Comparison of ENCODE assay signal across 9 mouse cellular contexts in the genomic region with DNA sequence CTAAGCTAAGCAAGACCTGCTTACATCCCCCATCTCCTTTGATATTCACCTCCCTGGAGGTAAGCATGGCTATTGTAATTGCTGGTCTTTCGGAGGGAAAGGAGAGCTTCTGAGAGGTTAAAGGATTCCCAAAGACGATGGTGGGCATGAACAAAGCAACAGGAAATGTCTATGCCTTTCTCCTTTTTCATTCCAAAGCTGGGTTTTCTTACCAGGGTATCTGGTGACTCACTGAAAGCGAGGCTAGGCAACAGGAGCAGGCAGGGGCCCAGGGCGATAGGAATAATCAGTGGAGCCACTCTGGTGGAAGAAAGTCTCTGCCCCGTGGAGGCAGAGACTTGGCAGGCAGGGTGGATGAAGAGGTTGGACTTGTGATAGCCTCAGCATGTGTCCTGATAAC. TPM values are rescaled to one million over a fixed set of nuclear protein-coding genes. Genes with fewer than 3 reads are reported as not detected.
A peak's percentile ranks its signal among the peaks of the same experiment; 100 is the strongest.
DNase-seq lines count a peak whose midpoint lies in the region; ATAC-seq and TF ChIP-seq lines count a peak whose summit lies in the region.
"Had no signal": no experiment of that assay in that cellular context is flagged by ENCODE, and none has a peak within 500 bp of the region (broad histone marks: within the 10 kb centered on the region; RNA-seq: fewer than 3 reads in every experiment).

TSS of gene Rerg (minus strand) at position 272 of the 400 bp plus-strand sequence.

- H3K4me1 ChIP-seq in erythroblast, embryonic 14.5 days (ENCODE audit: control insufficient read depth): no peaks in the 10 kb centered on the region
- no peaks in the 10 kb centered on the region; the same call in 1 of the 2 replicates for H3K4me1 ChIP-seq in spleen, adult 2 months (ENCODE audit: control insufficient read depth, insufficient read depth, insufficient read length)
- 0 out of 2 replicates have a peak, but pooled peaks cover 4% of the 10 kb centered on the region for H3K4me1 ChIP-seq in limb, embryonic 11.5 days (ENCODE audit: control insufficient read depth, insufficient read depth, low read length)
- no peaks in the 10 kb centered on the region; the same call in 1 of the 2 replicates for H3K4me1 ChIP-seq in stomach, postnatal 0 days (replicated peaks; ENCODE audit: control insufficient read depth, insufficient read depth)

- no peaks in the 10 kb centered on the region for H3K36me3 ChIP-seq in erythroblast, embryonic 14.5 days (ENCODE audit: control insufficient read depth)
- H3K36me3 ChIP-seq in spleen, adult 2 months (ENCODE audit: control insufficient read depth, insufficient read depth, low read length): no peaks in the 10 kb centered on the region
- H3K36me3 ChIP-seq in limb, embryonic 11.5 days (ENCODE audit: control insufficient read depth, insufficient read depth, low read length): no peaks in the 10 kb centered on the region
- H3K36me3 ChIP-seq in stomach, postnatal 0 days (ENCODE audit: control insufficient read depth, insufficient read depth, low read length): no peaks in the 10 kb centered on the region

- peak within 1 kb of the TSS; percentile 98 for H3K4me2 ChIP-seq in limb, embryonic 11.5 days (ENCODE audit: low read depth, severe bottlenecking)
- peak within 1 kb of the TSS; percentile 78 for H3K4me2 ChIP-seq in stomach, postnatal 0 days (replicated peaks; ENCODE audit: low read depth)

- no peak for ATAC-seq in erythroblast, adult 5-6 weeks (replicated peaks; ENCODE audit: low FRiP score, poor library complexity, severe bottlenecking)
- no peak for ATAC-seq in limb, embryonic 11.5 days (ENCODE audit: insufficient number of reproducible peaks, low FRiP score, low TSS enrichment, low read depth)
- ATAC-seq in stomach, postnatal 0 days (ENCODE audit: low FRiP score, low TSS enrichment): no peak
- ATAC-seq in CD4-positive, CD25-positive, alpha-beta regulatory T cell, adult 4 months: no peak

- no peak for TF ChIP-seq POLR2A in spleen, adult 2 months (IDR thresholded peaks at IDR 0.05; ENCODE audit: low read depth, low read length)

- 88% methylated on average over 5 of the region's 5 CpGs for WGBS in spleen, adult 2 months
- 14% methylated on average over 5 of the region's 5 CpGs for WGBS in limb, embryonic 11.5 days
- WGBS in stomach, postnatal 0 days: 47% methylated on average over 5 of the region's 5 CpGs

- no peaks in the 10 kb centered on the region for H3K9me3 ChIP-seq in erythroblast, embryonic 14.5 days (ENCODE audit: control insufficient read depth, low read length)
- H3K9me3 ChIP-seq in limb, embryonic 11.5 days (ENCODE audit: control insufficient read depth, low read length): no peaks in the 10 kb centered on the region
- H3K9me3 ChIP-seq in stomach, postnatal 0 days (ENCODE audit: control insufficient read depth, low read length): no peaks in the 10 kb centered on the region

- no peak for TF ChIP-seq CTCF in spleen, adult 2 months (IDR thresholded peaks at IDR 0.05; ENCODE audit: extremely low read depth, insufficient read depth, insufficient read length, insufficient replicate concordance)
- no peak for TF ChIP-seq CTCF in stomach, postnatal 0 days (IDR thresholded peaks at IDR 0.05; ENCODE audit: low read depth)

- H3K4me3 ChIP-seq in erythroblast, embryonic 14.5 days (replicated peaks): peak within 1 kb of the TSS; percentile 3
- H3K4me3 ChIP-seq in spleen, adult 2 months (ENCODE audit: extremely low read depth, insufficient read depth, insufficient read length): peak within 1 kb of the TSS; percentile 24; the same call in 1 of the 2 replicates
- H3K4me3 ChIP-seq in limb, embryonic 11.5 days (ENCODE audit: low read depth, low read length): peak within 1 kb of the TSS; percentile 40
- H3K4me3 ChIP-seq in stomach, postnatal 0 days (ENCODE audit: low read depth, low read length): peak within 1 kb of the TSS; percentile 62

- no peak within 1 kb of the TSS for H3K27ac ChIP-seq in spleen, adult 2 months (ENCODE audit: insufficient read depth, low read length)
- H3K27ac ChIP-seq in limb, embryonic 11.5 days (replicated peaks; ENCODE audit: low read depth, low read length): no peak within 1 kb of the TSS
- peak within 1 kb of the TSS; percentile 73 for H3K27ac ChIP-seq in stomach, postnatal 0 days (replicated peaks)

- peak within 1 kb of the TSS; percentile 52 for H3K9ac ChIP-seq in limb, embryonic 11.5 days (ENCODE audit: low read length)
- peak within 1 kb of the TSS; percentile 85 for H3K9ac ChIP-seq in stomach, postnatal 0 days (ENCODE audit: low read length)

- TF ChIP-seq EP300 in stomach, postnatal 0 days (optimal IDR thresholded peaks at IDR 0.05): no peak

- peaks cover 13% of the 10 kb centered on the region for H3K27me3 ChIP-seq in erythroblast, embryonic 14.5 days (ENCODE audit: control insufficient read depth)
- H3K27me3 ChIP-seq in spleen, adult 2 months (ENCODE audit: control insufficient read depth, insufficient read depth, low read length): peaks cover 2% of the 10 kb centered on the region
- no peaks in the 10 kb centered on the region; the same call in 1 of the 2 replicates for H3K27me3 ChIP-seq in limb, embryonic 11.5 days (ENCODE audit: control insufficient read depth, insufficient read depth, low read length)
- H3K27me3 ChIP-seq in stomach, postnatal 0 days (ENCODE audit: control insufficient read depth, insufficient read depth, low read length): no peaks in the 10 kb centered on the region

- DNase-seq in spleen, adult 2 months (ENCODE audit: low read depth in 1 of 2, low spot score in 2 of 2): no peak
- no peak for DNase-seq in spleen, postnatal 14 days (ENCODE audit: low spot score in 2 of 2)
- no peak for DNase-seq in limb, embryonic 11.5 days (ENCODE audit: low spot score)
- no peak for DNase-seq in stomach, postnatal 0 days (ENCODE audit: low spot score)
- no peak for DNase-seq in ovary, adult 18-20 months (ENCODE audit: low spot score)

RNA-seq across cellular contexts. Expression of gene Rerg, which starts in this region (rescaled TPM):
- polyA plus RNA-seq in erythroblast, embryonic 14.5 days (2012): not detected in 2 replicates
- total RNA-seq in erythroblast, adult 5-6 weeks (2015; ENCODE audit: low replicate concordance): 0.42 TPM in 1 of 2 replicates, not detected in the other
- total RNA-seq in erythroblast, adult 5-6 weeks (2017; ENCODE audit: low replicate concordance): not detected in 2 replicates
- 0.07 and 0.18 TPM in 2 replicates for polyA plus RNA-seq in spleen, adult 2 months (2012; rRNA removed)
- polyA plus RNA-seq in limb, embryonic 11.5 days (2014; fragmentation: Nextera tagmentation; extraction: Ambion mirVana): 0.85 and 1.3 TPM in 2 replicates
- polyA plus RNA-seq in stomach, postnatal 0 days (2015; fragmentation: Nextera tagmentation; extraction: Ambion mirVana): 22.5 and 23.9 TPM in 2 replicates
- polyA plus RNA-seq in CD4-positive, CD25-positive, alpha-beta regulatory T cell, adult 4 months (2017; shearing (Covaris generic)): not detected
- total RNA-seq: hematopoietic stem cell, adult 5-6 weeks had no signal

Comparison
In these comparisons a context has a peak if more than half of its experiments do, and no peak if none do; other contexts are left out.
1. RNA of gene Rerg (polyA plus RNA-seq): 22.5 to 23.9 TPM in stomach, postnatal 0 days; 0.85 to 1.3 TPM in limb, embryonic 11.5 days, 0.07 to 0.18 TPM in spleen, adult 2 months, not detected in erythroblast, embryonic 14.5 days and not detected in CD4-positive, CD25-positive, alpha-beta regulatory T cell, adult 4 months; every median in the first group is over 10 times any median in the second.
2. H3K4me3 ChIP-seq: peak in every context shown above with its lines; median percentile 62 in stomach, postnatal 0 days; 40 in limb, embryonic 11.5 days; 24 in spleen, adult 2 months; 3 in erythroblast, embryonic 14.5 days.